Mouse (Mus musculus) spleen, adult 2 months (tissue): ENCODE results near the gene Dnm2. TPM values are rescaled to one million over a fixed set of nuclear protein-coding genes. Genes with fewer than 3 reads are reported as not detected.

Source experiments
- DNase-seq, 2 experiments: peaks; one replicate each; pipeline versions ENCODE4 v3.0.0 to v3.0.0-alpha.2; 2012 to 2021; ENCODE audit warnings: low spot score in 2 of 2, low read depth in 1 of 2
- H3K27ac ChIP-seq: fragments of 200-500 bp; 2 replicates; pipeline ENCODE4 v1.5.1; 2012; ENCODE audit warnings: low read length, inconsistent platforms; ENCODE audit not compliant: insufficient read depth
- H3K27me3 ChIP-seq: fragments of 200-500 bp; 2 replicates; pipeline ENCODE4 v1.6.1; 2012; ENCODE audit warnings: mild to moderate bottlenecking, moderate library complexity, low read length, inconsistent platforms; ENCODE audit not compliant: control insufficient read depth, insufficient read depth
- H3K36me3 ChIP-seq: fragments of 200-500 bp; 2 replicates; pipeline ENCODE4 v1.6.1; 2012; ENCODE audit warnings: mild to moderate bottlenecking, low read length, inconsistent platforms; ENCODE audit not compliant: control insufficient read depth, insufficient read depth
- H3K4me1 ChIP-seq: fragments of 200-500 bp; 2 replicates; pipeline ENCODE4 v1.6.1; 2011; ENCODE audit warnings: inconsistent platforms; ENCODE audit not compliant: control insufficient read depth, insufficient read depth, insufficient read length
- H3K4me3 ChIP-seq: fragments of 200-500 bp; 2 replicates; pipeline ENCODE4 v1.5.1; 2011; ENCODE audit warnings: mild to moderate bottlenecking, inconsistent platforms; ENCODE audit not compliant: insufficient read depth, insufficient read length; ENCODE audit errors: extremely low read depth
- CTCF ChIP-seq: fragments of 200-500 bp; IDR thresholded peaks from 2 replicates; pipeline ENCODE4 v1.5.1; 2011; ENCODE audit warnings: mild to moderate bottlenecking, inconsistent platforms; ENCODE audit not compliant: insufficient read depth, insufficient read length, insufficient replicate concordance; ENCODE audit errors: extremely low read depth
- POLR2A ChIP-seq: fragments of 200-500 bp; IDR thresholded peaks from 2 replicates; pipeline ENCODE4 v1.6.1; 2011; ENCODE audit warnings: low read depth, low read length, inconsistent platforms
- WGBS: fragments of 180-500 bp; shearing (Covaris S2); methylation state at CpG from one replicate; pipeline ENCODE4 v1.1.7; 2018; 5-methylcytosine and 5-hydroxymethylcytosine counted together
- polyA plus RNA-seq: library from polyadenylated mRNA; depleted of rRNA; stranded (reverse); fragments of >200 nt; gene quantifications from 2 replicates; pipeline ENCODE4 v1.2.3, GENCODE M21; 2012

The Dnm2 gene
- polyA plus RNA-seq, 1 experiment, result 223 TPM

- H3K36me3 ChIP-seq, result peaks cover 37% of the 10 kb centered on the region
Measured at GRCm38 (mm10) chr9:21497050-21497542, 72.4 kb downstream of the Dnm2 start.

GRCm38 (mm10) chr9:21497664-21498063, 73.0 kb downstream of the Dnm2 start:
- TF ChIP-seq POLR2A, result no peak
- TF ChIP-seq CTCF, result no peak
- Histone ChIP-seq H3K27ac (no peak overlapping the region), H3K4me1 (no peaks in the 10 kb centered on the region), H3K4me3 (no peak overlapping the region), H3K27me3 (no peaks in the 10 kb centered on the region), H3K36me3 (peaks cover 35% of the 10 kb centered on the region)
- 97% methylated on average over 2 of the region's 2 CpGs for WGBS
- DNase-seq, result no peak

More at GRCm38 (mm10) chr9:21497050-21497542, 72.4 kb downstream of the Dnm2 start:
- no peaks in the 10 kb centered on the region for H3K27me3 ChIP-seq
- 96% methylated on average over 16 of the region's 16 CpGs for WGBS
- H3K27ac ChIP-seq, result no peak overlapping the region
- H3K4me3 ChIP-seq, result no peak overlapping the region
- H3K4me1 ChIP-seq, result no peaks in the 10 kb centered on the region
- no peak for DNase-seq
- no peak for TF ChIP-seq CTCF
- TF ChIP-seq POLR2A, result no peak

GRCm38 (mm10) chr9:21498284-21498902, 73.7 kb downstream of the Dnm2 start:
- Histone ChIP-seq H3K4me1 (no peaks in the 10 kb centered on the region), H3K4me3 (no peak overlapping the region), H3K27ac (no peak overlapping the region), H3K27me3 (no peaks in the 10 kb centered on the region), H3K36me3 (peaks cover 40% of the 10 kb centered on the region)
- no peak for TF ChIP-seq CTCF
- TF ChIP-seq POLR2A, result no peak
- 93% methylated on average over 12 of the region's 12 CpGs for WGBS
- no peak for DNase-seq

GRCm38 (mm10) chr9:21503352-21503751, 78.6 kb downstream of the Dnm2 start:
- Histone ChIP-seq H3K36me3 (peaks cover 53% of the 10 kb centered on the region), H3K27me3 (no peaks in the 10 kb centered on the region), H3K4me3 (no peak overlapping the region), H3K4me1 (no peaks in the 10 kb centered on the region), H3K27ac (no peak overlapping the region)
- no peak for TF ChIP-seq CTCF
- 91% methylated on average over 8 of the region's 8 CpGs for WGBS
- no peak for DNase-seq

- H3K4me1 ChIP-seq, result peaks cover 5% of the 10 kb centered on the region; the same call in 1 of the 2 replicates
- H3K4me3 ChIP-seq, result no peak overlapping the region
- H3K27ac ChIP-seq, result no peak overlapping the region
- DNase-seq, result no peak
- H3K36me3 ChIP-seq, result peaks cover 37% of the 10 kb centered on the region
- H3K27me3 ChIP-seq, result no peaks in the 10 kb centered on the region
- no peak for TF ChIP-seq POLR2A
- TF ChIP-seq CTCF, result no peak
Measured at GRCm38 (mm10) chr9:21505767-21506166, 81.1 kb downstream of the Dnm2 start.

- no peak for TF ChIP-seq CTCF
- TF ChIP-seq POLR2A, result no peak
- no peak for DNase-seq
- Histone ChIP-seq H3K27ac (no peak overlapping the region), H3K36me3 (peaks cover 36% of the 10 kb centered on the region), H3K27me3 (no peaks in the 10 kb centered on the region), H3K4me3 (no peak overlapping the region), H3K4me1 (peaks cover 5% of the 10 kb centered on the region; the same call in 1 of the 2 replicates)
- WGBS, result 93% methylated on average over 15 of the region's 15 CpGs
Measured at GRCm38 (mm10) chr9:21507753-21508430, 83.2 kb downstream of the Dnm2 start.
